Mouse (Mus musculus): ENCODE measurements at regions not wholly inside any gene's neighbourhood (a gene's known extent, or its start where the extent isn't known, plus 50 kb on each side); places are given as distances from the start of the nearest gene placed in this dataset.

DNA sequence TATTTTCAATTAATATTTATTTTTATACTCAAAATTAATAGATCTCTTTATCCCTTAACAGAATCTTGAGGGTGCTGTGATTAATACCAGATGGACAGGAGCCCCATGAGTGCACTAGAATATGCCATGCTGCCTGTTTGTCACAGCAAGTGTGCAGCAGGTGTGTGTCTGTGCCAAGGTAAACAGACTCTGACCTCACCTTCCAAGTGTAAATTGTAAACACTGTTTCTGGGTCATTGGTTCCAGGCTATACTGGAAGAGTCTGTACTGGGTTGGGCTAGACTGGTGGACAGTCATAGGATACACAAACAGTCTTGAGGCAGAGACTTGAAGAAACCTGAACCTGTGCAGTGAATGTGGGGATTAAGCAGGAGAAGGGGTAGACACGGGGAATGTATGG lies 422.2 kb downstream of the Gm21833 start:
- DNase-seq, result no peak

- DNase-seq, result no peak
These were observed 426.0 kb downstream of the Gm21833 start for GRCm38 (mm10) chr16:83254183-83254582.

- no peak for DNase-seq
These were observed 443.7 kb downstream of the Gm21833 start for GRCm38 (mm10) chr16:83271869-83272268.

DNA sequence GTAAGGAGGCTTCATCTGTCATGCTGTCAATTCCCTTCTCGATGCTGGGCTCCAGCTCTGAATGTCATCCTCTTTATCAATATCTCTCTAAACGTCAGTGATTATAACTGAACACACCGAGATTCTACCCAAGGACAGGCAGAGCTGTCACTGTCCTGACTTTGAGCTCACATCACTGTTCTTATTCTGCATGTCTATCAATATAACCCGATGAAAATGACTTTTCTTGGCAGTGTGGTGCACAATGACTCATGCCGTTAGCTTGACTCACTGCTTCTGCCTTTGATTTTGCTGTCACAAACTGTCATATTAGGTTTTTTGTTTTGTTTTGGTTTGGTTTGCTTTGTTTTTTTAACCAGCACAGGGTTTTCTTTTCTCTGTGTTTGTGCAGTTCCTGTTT lies 488.1 kb downstream of the Gm21833 start:
- peak; percentile 3 for DNase-seq

GRCm38 (mm10) chr16:83326826-83327225 lies 498.6 kb downstream of the Gm21833 start:
- DNase-seq, result no peak

- DNase-seq, result no peak
These were observed 522.9 kb downstream of the Gm21833 start for GRCm38 (mm10) chr16:83351069-83351468.

- no peak for DNase-seq
These were observed 566.4 kb downstream of the Gm21833 start for GRCm38 (mm10) chr16:83394581-83394980.

DNA sequence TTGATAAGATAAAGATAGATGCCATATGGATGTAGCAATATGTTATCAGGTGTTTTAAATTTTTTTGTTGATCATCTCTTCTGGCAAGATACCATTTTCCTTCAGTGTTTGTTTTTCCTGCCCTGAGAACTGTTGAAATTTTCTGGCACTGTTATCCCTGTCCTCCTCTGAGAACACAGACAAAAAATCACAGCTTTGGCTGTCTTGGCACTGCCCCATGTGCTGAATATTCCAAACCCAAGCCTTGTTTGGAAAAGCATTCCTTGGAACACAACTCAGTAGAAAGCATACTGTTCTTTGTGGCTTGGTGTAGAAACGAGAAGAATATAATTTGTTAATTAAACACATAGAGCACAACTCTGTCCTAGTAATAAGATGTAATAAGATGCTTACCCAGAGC lies 592.5 kb downstream of the Gm21833 start:
- peak; percentile 32 for DNase-seq

- no peak for DNase-seq
These were observed 594.9 kb downstream of the Gm21833 start for GRCm38 (mm10) chr16:83423096-83423495.
